Mouse (Mus musculus): ENCODE measurements at regions not wholly inside any gene's neighbourhood (a gene's known extent, or its start where the extent isn't known, plus 50 kb on each side); places are given as distances from the start of the nearest gene placed in this dataset.

GRCm38 (mm10) chr7:84739965-84740390 is 50.2 kb upstream of the Zfand6 start:
- no peak overlapping the region for H3K27ac ChIP-seq (ENCODE audit: insufficient read depth, low read depth, low read length)
- TF ChIP-seq POLR2A (IDR thresholded peaks at IDR 0.05; ENCODE audit: insufficient read depth, low read depth, low read length) (no peak), CTCF (IDR thresholded peaks at IDR 0.05; ENCODE audit: insufficient read depth, low read depth, low read length) (no peak)
- no peak overlapping the region for H3K4me3 ChIP-seq (ENCODE audit: insufficient read depth, low read depth, low read length)
- no peaks in the 10 kb centered on the region for H3K4me1 ChIP-seq (ENCODE audit: control insufficient read depth, insufficient read depth, low read length)
- WGBS = 16% methylated on average over 2 of the region's 2 CpGs
